Comparison of ENCODE assay signal across 8 mouse cellular contexts in genomic region chr11:32296203-32296602, GRCm38 (mm10). TPM values are rescaled to one million over a fixed set of nuclear protein-coding genes. Genes with fewer than 3 reads are reported as not detected.
DNase-seq lines count a peak whose midpoint lies in the region; ATAC-seq lines count a peak whose summit lies in the region.
"Not testable (repeated sequence)": the region's sequence is repeated elsewhere in the genome, so short reads cannot be mapped to it uniquely, and the experiment has no call there.

Hba-a2 (plus strand) TSS chr11:32296489.

- not testable (repeated sequence) for H3K4me1 ChIP-seq in forebrain, embryonic 12.5 days; hindbrain, embryonic 14.5 days (replicated peaks; ENCODE audit: control insufficient read depth, insufficient read depth, low read length); midbrain, embryonic 14.5 days (ENCODE audit: control insufficient read depth, insufficient read depth, low read length)
- H3K4me1 ChIP-seq in liver, embryonic 12.5 days = peaks cover 65% of the 10 kb centered on the region

- H3K4me3 ChIP-seq in forebrain, embryonic 12.5 days (replicated peaks); hindbrain, embryonic 14.5 days (replicated peaks; ENCODE audit: low read length); midbrain, embryonic 14.5 days (replicated peaks; ENCODE audit: low read depth, low read length): not testable (repeated sequence)
- peak within 1 kb of the TSS; percentile 59 for H3K4me3 ChIP-seq in liver, embryonic 12.5 days

- not testable (repeated sequence) for H3K9me3 ChIP-seq in forebrain, embryonic 12.5 days; hindbrain, embryonic 14.5 days (ENCODE audit: control insufficient read depth, low read length); liver, embryonic 12.5 days (replicated peaks); midbrain, embryonic 14.5 days (ENCODE audit: control insufficient read depth, low read length)

- H3K27me3 ChIP-seq in forebrain, embryonic 12.5 days; hindbrain, embryonic 14.5 days (ENCODE audit: control insufficient read depth, insufficient read depth, low read length); liver, embryonic 12.5 days (replicated peaks); midbrain, embryonic 14.5 days (ENCODE audit: control insufficient read depth, insufficient read depth, low read length): not testable (repeated sequence)

- no CpG with 5 or more reads among the region's 4 CpGs for WGBS in forebrain, embryonic 12.5 days
- no CpG with 5 or more reads among the region's 4 CpGs for WGBS in hindbrain, embryonic 14.5 days
- whole genome bisulfite sequencing in liver, embryonic 12.5 days (ENCODE audit: insufficient replicate concordance) = no CpG with 5 or more reads among the region's 4 CpGs
- no CpG with 5 or more reads among the region's 4 CpGs for WGBS in midbrain, embryonic 14.5 days

- H3K9ac ChIP-seq in forebrain, embryonic 12.5 days; hindbrain, embryonic 14.5 days; midbrain, embryonic 14.5 days (replicated peaks; ENCODE audit: low read length): not testable (repeated sequence)
- peak within 1 kb of the TSS; percentile 84 for H3K9ac ChIP-seq in liver, embryonic 12.5 days

- not testable (repeated sequence) for ATAC-seq in forebrain, embryonic 12.5 days (ENCODE audit: low FRiP score); hindbrain, embryonic 14.5 days (ENCODE audit: low FRiP score); midbrain, embryonic 14.5 days (ENCODE audit: low FRiP score, low TSS enrichment)
- ATAC-seq in liver, embryonic 12.5 days = peak; percentile 83

- not testable (repeated sequence) for H3K4me2 ChIP-seq in forebrain, embryonic 12.5 days; hindbrain, embryonic 14.5 days (replicated peaks); midbrain, embryonic 14.5 days (ENCODE audit: low read length)
- H3K4me2 ChIP-seq in liver, embryonic 12.5 days = peak within 1 kb of the TSS; percentile 64

- H3K27ac ChIP-seq in forebrain, embryonic 12.5 days; hindbrain, embryonic 14.5 days; midbrain, embryonic 14.5 days (replicated peaks; ENCODE audit: low read depth, low read length): not testable (repeated sequence)
- peak within 1 kb of the TSS; percentile 97 for H3K27ac ChIP-seq in liver, embryonic 12.5 days

- not testable (repeated sequence) for H3K36me3 ChIP-seq in forebrain, embryonic 12.5 days (replicated peaks); hindbrain, embryonic 14.5 days (replicated peaks; ENCODE audit: control insufficient read depth, insufficient read depth); midbrain, embryonic 14.5 days (ENCODE audit: control insufficient read depth, insufficient read depth, low read length)
- H3K36me3 ChIP-seq in liver, embryonic 12.5 days = peaks cover 30% of the 10 kb centered on the region

- DNase-seq in adrenal gland, postnatal 36 days; heart, adult 8-10 months (ENCODE audit: low spot score); hindbrain, embryonic 14.5 days (ENCODE audit: low spot score); layer of hippocampus, postnatal 14 days (ENCODE audit: low spot score in 2 of 2); midbrain, embryonic 14.5 days; thymus, postnatal 0 days (ENCODE audit: low spot score): not testable (repeated sequence)

RNA-seq across cellular contexts. Expression of gene Hba-a2, which starts in this region (rescaled TPM):
- 1,000 to 10,000 TPM; 1,676 to 2,955 TPM for total RNA-seq in adrenal gland, postnatal 36 days (2021)
- polyA plus RNA-seq in forebrain, embryonic 12.5 days (2016; fragmentation: Nextera tagmentation; extraction: Ambion mirVana) = 4,843 and 6,486 TPM in 2 replicates
- 1,000 to 10,000 TPM; 1,411 to 8,978 (median 2,103) TPM for total RNA-seq in heart, adult 8-10 months (2022)
- polyA plus RNA-seq in hindbrain, embryonic 14.5 days (2014; fragmentation: Nextera tagmentation; extraction: Ambion mirVana) = 6,611 and 7,624 TPM in 2 replicates
- 100 to 1,000 TPM; 397 to 459 TPM for total RNA-seq in layer of hippocampus, postnatal 14 days (2021)
- polyA plus RNA-seq in liver, embryonic 12.5 days (2016; fragmentation: Nextera tagmentation; extraction: Ambion mirVana) = 121,851 and 123,321 TPM in 2 replicates
- polyA plus RNA-seq in midbrain, embryonic 14.5 days (2014; fragmentation: Nextera tagmentation; extraction: Ambion mirVana) = 3,589 and 5,155 TPM in 2 replicates
- 1,475 and 1,659 TPM in 2 replicates for polyA plus RNA-seq in thymus, postnatal 0 days (2015; fragmentation: Nextera tagmentation; extraction: Ambion mirVana)

Comparison
In these comparisons a context has a peak if more than half of its experiments do, and no peak if none do; other contexts are left out.
1. RNA of gene Hba-a2 (polyA plus RNA-seq): 121,851 to 123,321 TPM in liver, embryonic 12.5 days; 6,611 to 7,624 TPM in hindbrain, embryonic 14.5 days, 4,843 to 6,486 TPM in forebrain, embryonic 12.5 days, 3,589 to 5,155 TPM in midbrain, embryonic 14.5 days and 1,475 to 1,659 TPM in thymus, postnatal 0 days; every median in the first group is over 10 times any median in the second.